Mouse (Mus musculus) stomach, embryonic 14.5 days (tissue): ENCODE results near the gene Ccser1. TPM values are rescaled to one million over a fixed set of nuclear protein-coding genes. Genes with fewer than 3 reads are reported as not detected.

Source experiments
- ATAC-seq: fragments of 200-750 bp; cut with Nextera tagmentation; 2 replicates; pipeline ENCODE4 v1.8.0; 2017; ENCODE audit warnings: low read depth, moderate TSS enrichment; ENCODE audit not compliant: insufficient number of reproducible peaks, insufficient read depth, low FRiP score
- H3K27ac ChIP-seq: fragments of 300-500 bp; sonication (generic); 2 replicates; pipeline ENCODE4 v1.5.1; 2014; ENCODE audit warnings: mild to moderate bottlenecking, low read length, moderate library complexity, mixed read lengths
- H3K27me3 ChIP-seq: fragments of 300-500 bp; sonication (generic); 2 replicates; pipeline ENCODE4 v1.6.1; 2014; ENCODE audit warnings: low read length, control low read depth, mixed read lengths; ENCODE audit not compliant: control insufficient read depth, insufficient read depth
- H3K36me3 ChIP-seq: fragments of 300-500 bp; sonication (generic); 2 replicates; pipeline ENCODE4 v1.6.1; 2014; ENCODE audit warnings: mild to moderate bottlenecking, control low read depth, low read length, moderate library complexity, mixed read lengths; ENCODE audit not compliant: control insufficient read depth, insufficient read depth
- H3K4me1 ChIP-seq: fragments of 300-500 bp; sonication (generic); 2 replicates; pipeline ENCODE4 v1.6.1; 2014; ENCODE audit warnings: low read length, control low read depth, mixed read lengths; ENCODE audit not compliant: control insufficient read depth, insufficient read depth
- H3K4me2 ChIP-seq: fragments of 300-500 bp; sonication (generic); replicated peaks from 2 replicates; pipeline ENCODE4 v1.6.1; 2014; ENCODE audit warnings: low read depth, low read length, control low read depth
- H3K4me3 ChIP-seq: fragments of 300-500 bp; sonication (generic); 2 replicates; pipeline ENCODE4 v1.5.1; 2014; ENCODE audit warnings: low read depth, low read length, control low read depth
- H3K9ac ChIP-seq: fragments of 300-500 bp; sonication (generic); replicated peaks from 2 replicates; pipeline ENCODE4 v1.6.1; 2014; ENCODE audit warnings: low read depth, mild to moderate bottlenecking, control low read depth, low read length, moderate library complexity, mixed read lengths
- H3K9me3 ChIP-seq: fragments of 300-500 bp; sonication (generic); 2 replicates; pipeline ENCODE4 v1.6.1; 2016; ENCODE audit warnings: low read depth, low read length, control low read depth; ENCODE audit not compliant: control insufficient read depth
- WGBS: fragments of 180-500 bp; shearing (Covaris S2); extraction: QIAGEN DNeasy Blood & Tissue Kit; methylation state at CpG from one replicate; pipeline ENCODE4 v1.1.7; 2014; 5-methylcytosine and 5-hydroxymethylcytosine counted together
- polyA plus RNA-seq: library from polyadenylated mRNA; unstranded; fragments of >200 nt; fragmentation: Nextera tagmentation; extraction: Ambion mirVana; gene quantifications from 2 replicates; pipeline ENCODE4 v1.2.1, GENCODE M21; 2014

Ccser1 gene
- polyA plus RNA-seq, 1 experiment from 2014 or later, result 5.8 TPM

GRCm38 (mm10) chr6:61166891-61167290 is 13.2 kb upstream of the Ccser1 start:
- ATAC-seq, result no peak

GRCm38 (mm10) chr6:61176126-61176525 is 4.0 kb upstream of the Ccser1 start:
- no peak for ATAC-seq

More at GRCm38 (mm10) chr6:61166891-61167290, 13.2 kb upstream of the Ccser1 start:
- H3K27ac ChIP-seq, result no peak overlapping the region
- H3K36me3 ChIP-seq, result no peaks in the 10 kb centered on the region
- 73% methylated on average over 1 of the region's 1 CpGs for WGBS
- H3K27me3 ChIP-seq, result no peaks in the 10 kb centered on the region
- no peaks in the 10 kb centered on the region for H3K4me1 ChIP-seq
- no peak overlapping the region for H3K4me3 ChIP-seq
- no peak overlapping the region for H3K9ac ChIP-seq
- no peak overlapping the region for H3K4me2 ChIP-seq
- H3K9me3 ChIP-seq, result no peaks in the 10 kb centered on the region

GRCm38 (mm10) chr6:61177476-61177875 is 2.6 kb upstream of the Ccser1 start:
- 84% methylated on average over 7 of the region's 7 CpGs for WGBS
- Histone ChIP-seq H3K9ac (no peak overlapping the region), H3K4me1 (0 out of 2 replicates have a peak, but pooled peaks cover 5% of the 10 kb centered on the region), H3K36me3 (no peaks in the 10 kb centered on the region), H3K27ac (no peak overlapping the region), H3K9me3 (no peaks in the 10 kb centered on the region), H3K4me2 (no peak overlapping the region), H3K27me3 (no peaks in the 10 kb centered on the region), H3K4me3 (no peak overlapping the region)
- ATAC-seq, result no peak

More at GRCm38 (mm10) chr6:61176126-61176525, 4.0 kb upstream of the Ccser1 start:
- Histone ChIP-seq H3K36me3 (no peaks in the 10 kb centered on the region), H3K9me3 (no peaks in the 10 kb centered on the region), H3K4me3 (no peak overlapping the region), H3K4me2 (no peak overlapping the region), H3K4me1 (0 out of 2 replicates have a peak, but pooled peaks cover under 1% of the 10 kb centered on the region), H3K27me3 (no peaks in the 10 kb centered on the region), H3K27ac (no peak overlapping the region), H3K9ac (no peak overlapping the region)
- WGBS, result 73% methylated on average over 1 of the region's 1 CpGs

- H3K4me3 ChIP-seq, result peak overlapping the region; percentile 74
- peak; percentile 39 for ATAC-seq
- H3K27me3 ChIP-seq, result no peaks in the 10 kb centered on the region
- 7% methylated on average over 5 of the region's 5 CpGs for WGBS
- 0 out of 2 replicates have a peak overlapping the region, but pooled peaks have one; percentile 64 for H3K9ac ChIP-seq
- no peak overlapping the region for H3K27ac ChIP-seq
- no peaks in the 10 kb centered on the region for H3K9me3 ChIP-seq
- H3K4me1 ChIP-seq, result 0 out of 2 replicates have a peak, but pooled peaks cover 5% of the 10 kb centered on the region
- peak overlapping the region; percentile 89 for H3K4me2 ChIP-seq
- H3K36me3 ChIP-seq, result no peaks in the 10 kb centered on the region
These were observed 529 bp upstream of the Ccser1 start for GRCm38 (mm10) chr6:61179641-61179948.

GRCm38 (mm10) chr6:61180756-61181191 is 650 bp downstream of the Ccser1 start:
- no peaks in the 10 kb centered on the region for H3K9me3 ChIP-seq
- ATAC-seq, result peak; percentile 47; the same call in 1 of the 2 replicates
- 1% methylated on average over 38 of the region's 42 CpGs for WGBS

GRCm38 (mm10) chr6:61189029-61189428 is 8.9 kb downstream of the Ccser1 start:
- Histone ChIP-seq H3K9me3 (no peaks in the 10 kb centered on the region), H3K4me3 (no peak overlapping the region), H3K4me2 (no peak overlapping the region), H3K27ac (no peak overlapping the region), H3K36me3 (no peaks in the 10 kb centered on the region), H3K4me1 (no peaks in the 10 kb centered on the region), H3K9ac (no peak overlapping the region), H3K27me3 (no peaks in the 10 kb centered on the region)
- ATAC-seq, result no peak
- WGBS, result 66% methylated on average over 2 of the region's 2 CpGs

More at GRCm38 (mm10) chr6:61180756-61181191, 650 bp downstream of the Ccser1 start:
- Histone ChIP-seq H3K27me3 (no peaks in the 10 kb centered on the region), H3K4me2 (peak overlapping the region; percentile 89), H3K27ac (0 out of 2 replicates have a peak overlapping the region, but pooled peaks have one; percentile 33), H3K4me1 (0 out of 2 replicates have a peak, but pooled peaks cover 5% of the 10 kb centered on the region), H3K9ac (peak overlapping the region; percentile 64), H3K36me3 (no peaks in the 10 kb centered on the region), H3K4me3 (peak overlapping the region; percentile 74)

GRCm38 (mm10) chr6:61191597-61192386 is 11.7 kb downstream of the Ccser1 start:
- no peak overlapping the region for H3K27ac ChIP-seq
- no peak overlapping the region for H3K4me3 ChIP-seq
- H3K9ac ChIP-seq, result no peak overlapping the region
- no peaks in the 10 kb centered on the region for H3K9me3 ChIP-seq
- H3K4me2 ChIP-seq, result no peak overlapping the region
- H3K36me3 ChIP-seq, result no peaks in the 10 kb centered on the region
- ATAC-seq, result no peak
- H3K4me1 ChIP-seq, result no peaks in the 10 kb centered on the region
- WGBS, result 62% methylated on average over 13 of the region's 13 CpGs
- H3K27me3 ChIP-seq, result no peaks in the 10 kb centered on the region

GRCm38 (mm10) chr6:61203344-61203743 is 23.2 kb downstream of the Ccser1 start:
- 38% methylated on average over 1 of the region's 1 CpGs for WGBS
- H3K27ac ChIP-seq, result no peak overlapping the region
- no peak overlapping the region for H3K9ac ChIP-seq
- H3K4me3 ChIP-seq, result no peak overlapping the region
- H3K4me2 ChIP-seq, result no peak overlapping the region
- no peaks in the 10 kb centered on the region for H3K9me3 ChIP-seq
- H3K27me3 ChIP-seq, result no peaks in the 10 kb centered on the region
- no peaks in the 10 kb centered on the region for H3K4me1 ChIP-seq
- no peak for ATAC-seq
- no peaks in the 10 kb centered on the region for H3K36me3 ChIP-seq
